In genomic region chr7:126271712-126272683, GRCm38 (mm10) we compare ENCODE assay signal across 8 mouse cellular contexts. TPM values are rescaled to one million over a fixed set of nuclear protein-coding genes. Genes with fewer than 3 reads are reported as not detected.
DNase-seq lines count a peak whose midpoint lies in the region; ATAC-seq lines count a peak whose summit lies in the region.

Gene Sbk1, plus strand, starts transcription at chr7:126272619.

- peaks cover 22% of the 10 kb centered on the region for H3K36me3 ChIP-seq in hindbrain, embryonic 13.5 days

- H3K27ac ChIP-seq in hindbrain, embryonic 13.5 days: peak within 1 kb of the TSS; percentile 99

- H3K9ac ChIP-seq in hindbrain, embryonic 13.5 days: peak within 1 kb of the TSS; percentile 100

- no peaks in the 10 kb centered on the region for H3K9me3 ChIP-seq in hindbrain, embryonic 13.5 days

- H3K4me1 ChIP-seq in hindbrain, embryonic 13.5 days (replicated peaks): peaks cover 49% of the 10 kb centered on the region

- DNase-seq in R1 (ENCODE audit: low read depth, low spot score): peak; percentile 74
- peak; percentile 97 for DNase-seq in cerebellum, postnatal 25 days
- peak; percentile 79 to 83 for DNase-seq in frontal cortex, postnatal 25 days (ENCODE audit: low spot score in 2 of 2)
- peak; percentile 92 to 94 for DNase-seq in layer of hippocampus, postnatal 14 days (ENCODE audit: low spot score in 2 of 2)
- peak; percentile 93 for DNase-seq in lung, postnatal 10 days
- DNase-seq in ovary, postnatal 14 days (ENCODE audit: low spot score): peak; percentile 90
- DNase-seq in thymus, postnatal 10 days (ENCODE audit: low spot score in 2 of 2): peak; percentile 82 to 86

- under 1% methylated on average over 84 of the region's 85 CpGs for WGBS in hindbrain, embryonic 13.5 days

- peaks cover 17% of the 10 kb centered on the region; the same call in 1 of the 2 replicates for H3K27me3 ChIP-seq in hindbrain, embryonic 13.5 days

- peak within 1 kb of the TSS; percentile 99 for H3K4me3 ChIP-seq in hindbrain, embryonic 13.5 days

- ATAC-seq in hindbrain, embryonic 13.5 days (ENCODE audit: low FRiP score): peak; percentile 85

- H3K4me2 ChIP-seq in hindbrain, embryonic 13.5 days: peak within 1 kb of the TSS; percentile 100

RNA-seq across cellular contexts. Expression of gene Sbk1, which starts in this region (rescaled TPM):
- polyA plus RNA-seq in hindbrain, embryonic 13.5 days (2015; fragmentation: Nextera tagmentation; extraction: Ambion mirVana): 248 and 253 TPM in 2 replicates
- total RNA-seq in layer of hippocampus, postnatal 14 days (2021): 100 to 1,000 TPM; 137 to 140 TPM

Comparison
In these comparisons a context has a peak if more than half of its experiments do, and no peak if none do; other contexts are left out.
1. Peak in every context shown above with its lines: DNase-seq, ATAC-seq, H3K4me3 ChIP-seq and H3K27ac ChIP-seq.